Mouse (Mus musculus): Measurements from ENCODE around the gene Cnot10. TPM values are rescaled to one million over a fixed set of nuclear protein-coding genes. Genes with fewer than 3 reads are reported as not detected.

Gene Cnot10
- polyA plus RNA-seq, 1 experiment from 2014 or later = 64.0 TPM

- Histone ChIP-seq H3K4me3 (replicated peaks; ENCODE audit: low read length) (no peak overlapping the region), H3K9me3 (ENCODE audit: control insufficient read depth, low read length) (no peaks in the 10 kb centered on the region), H3K9ac (replicated peaks; ENCODE audit: low read depth, low read length) (no peak overlapping the region), H3K27me3 (replicated peaks; ENCODE audit: control insufficient read depth, insufficient read depth, low read length) (no peaks in the 10 kb centered on the region), H3K36me3 (ENCODE audit: control insufficient read depth, insufficient read depth) (no peaks in the 10 kb centered on the region), H3K27ac (ENCODE audit: low read length) (no peak overlapping the region), H3K4me1 (replicated peaks; ENCODE audit: control insufficient read depth, insufficient read depth, low read length) (no peaks in the 10 kb centered on the region), H3K4me2 (ENCODE audit: low read length) (no peak overlapping the region)
- 62% methylated on average over 5 of the region's 5 CpGs for WGBS
- no peak for ATAC-seq
Observed at GRCm38 (mm10) chr9:114573528-114573927, 66.5 kb downstream of the Cnot10 start.

DNA sequence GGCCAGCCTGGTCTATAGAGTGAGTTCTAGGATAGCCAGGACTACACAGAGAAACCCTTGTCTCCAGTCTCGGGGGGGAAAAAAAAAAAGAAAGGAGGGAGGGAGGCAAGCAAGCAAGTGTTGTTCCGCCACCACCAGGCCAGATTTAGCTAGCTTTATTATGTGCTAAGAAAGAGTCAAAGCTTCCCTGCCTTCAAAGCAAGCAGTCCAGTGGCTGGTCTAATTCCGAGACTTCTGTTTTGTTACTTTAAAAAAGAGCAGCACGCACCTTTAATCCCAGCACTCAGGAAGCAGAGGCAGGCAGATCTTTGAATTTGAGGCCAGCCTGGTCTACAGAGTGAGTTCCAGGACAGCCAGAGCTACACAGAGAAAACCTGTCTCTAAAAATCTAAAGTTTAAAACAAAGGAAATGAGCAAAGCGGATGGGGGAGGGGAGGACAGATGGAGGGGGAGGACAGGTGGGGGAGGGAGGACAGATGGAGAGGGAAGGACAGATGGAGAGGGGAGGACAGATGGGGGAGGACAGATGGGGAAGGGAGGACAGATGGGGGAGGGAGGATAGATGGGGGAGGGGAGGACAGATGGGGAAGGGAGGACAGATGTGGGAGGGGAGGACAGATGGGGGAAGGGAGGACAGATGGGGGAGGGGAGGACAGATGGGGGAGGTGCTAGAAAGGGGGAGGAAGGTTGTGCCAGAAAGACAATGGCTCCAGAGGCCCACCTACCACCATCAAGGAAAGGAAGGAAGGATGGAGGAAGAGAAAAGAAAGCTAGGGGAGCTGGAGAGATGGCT, 71.1 kb downstream of the Cnot10 start:
- 87% methylated on average over 5 of the region's 5 CpGs for WGBS
- H3K27ac ChIP-seq (ENCODE audit: low read length) = no peak overlapping the region
- H3K9me3 ChIP-seq (ENCODE audit: control insufficient read depth, low read length) = no peaks in the 10 kb centered on the region
- H3K9ac ChIP-seq (replicated peaks; ENCODE audit: low read depth, low read length) = no peak overlapping the region
- H3K4me1 ChIP-seq (replicated peaks; ENCODE audit: control insufficient read depth, insufficient read depth, low read length) = peaks cover 6% of the 10 kb centered on the region
- no peak overlapping the region for H3K4me2 ChIP-seq (ENCODE audit: low read length)
- H3K4me3 ChIP-seq (replicated peaks; ENCODE audit: low read length) = no peak overlapping the region
- peaks cover 14% of the 10 kb centered on the region for H3K27me3 ChIP-seq (replicated peaks; ENCODE audit: control insufficient read depth, insufficient read depth, low read length)
- H3K36me3 ChIP-seq (ENCODE audit: control insufficient read depth, insufficient read depth) = no peaks in the 10 kb centered on the region
- no peak for ATAC-seq

DNA sequence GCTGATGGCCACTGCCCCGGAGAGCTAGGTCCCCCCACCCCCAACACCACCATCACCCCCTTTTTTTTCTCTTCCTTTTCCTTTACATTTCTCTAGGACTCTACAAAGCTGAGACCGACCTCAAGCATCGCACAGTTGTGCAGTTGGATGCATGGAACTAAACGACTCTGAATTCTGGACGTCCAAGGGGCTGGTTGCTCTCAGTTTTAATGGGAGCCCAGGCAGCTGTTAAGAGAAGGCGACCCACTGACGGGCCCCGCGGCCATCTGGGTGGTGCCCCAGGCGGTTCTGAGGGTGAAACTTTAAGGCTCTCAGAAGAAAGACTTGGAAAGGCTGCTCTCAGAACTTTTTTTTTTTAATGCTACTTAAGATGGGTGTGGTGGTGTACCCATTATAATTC, 75.3 kb downstream of the Cnot10 start:
- no peaks in the 10 kb centered on the region for H3K36me3 ChIP-seq (ENCODE audit: control insufficient read depth, insufficient read depth)
- no peak overlapping the region for H3K27ac ChIP-seq (ENCODE audit: low read length)
- no peak for ATAC-seq
- H3K4me1 ChIP-seq (replicated peaks; ENCODE audit: control insufficient read depth, insufficient read depth, low read length) = peaks cover 28% of the 10 kb centered on the region
- H3K4me3 ChIP-seq (replicated peaks; ENCODE audit: low read length) = peak overlapping the region; percentile 59
- H3K27me3 ChIP-seq (replicated peaks; ENCODE audit: control insufficient read depth, insufficient read depth, low read length) = peaks cover 56% of the 10 kb centered on the region
- H3K9ac ChIP-seq (replicated peaks; ENCODE audit: low read depth, low read length) = no peak overlapping the region
- 2% methylated on average over 10 of the region's 10 CpGs for WGBS
- H3K9me3 ChIP-seq (ENCODE audit: control insufficient read depth, low read length) = no peaks in the 10 kb centered on the region
- peak overlapping the region; percentile 81 for H3K4me2 ChIP-seq (ENCODE audit: low read length)

DNA sequence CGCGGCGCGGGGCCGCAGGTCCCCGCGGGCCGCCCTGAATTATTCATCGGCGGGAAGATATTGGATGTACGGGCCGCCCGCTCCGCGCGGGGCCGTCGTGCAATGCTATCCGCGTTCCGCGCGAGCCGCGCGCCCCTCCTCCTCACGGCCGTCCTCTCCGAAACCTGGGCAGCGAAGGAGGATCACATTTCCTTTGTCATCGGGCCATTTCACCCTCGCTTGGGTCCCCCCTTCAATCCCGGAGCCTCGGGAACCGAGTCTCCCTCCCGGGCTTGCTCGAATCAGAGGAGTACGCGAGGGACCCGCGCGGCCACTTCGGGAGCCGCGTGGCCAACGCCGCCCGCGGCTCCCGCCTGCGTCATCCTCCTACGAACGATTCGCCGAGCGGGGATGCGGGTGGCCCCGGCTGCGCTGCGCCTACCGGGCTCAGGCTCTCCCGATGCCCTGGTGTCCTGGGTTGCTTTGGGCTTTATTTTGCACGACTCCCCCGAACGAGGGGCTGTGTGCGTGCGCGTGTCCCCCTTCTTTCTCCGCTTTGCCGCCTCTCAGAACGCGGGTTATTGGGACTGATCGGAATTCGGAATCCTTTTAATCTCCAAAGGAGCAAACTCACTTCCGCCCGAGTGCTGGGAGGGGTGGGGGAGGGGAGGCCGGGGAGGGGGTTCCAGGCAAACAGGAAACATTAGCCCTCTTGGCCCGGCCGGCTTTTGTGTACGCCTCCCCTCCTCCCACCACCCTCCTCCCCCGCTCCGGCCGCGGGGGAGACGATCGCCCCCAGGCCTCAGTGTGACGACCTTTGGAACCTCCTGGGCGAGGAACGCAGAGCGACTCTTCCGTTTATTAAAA, 76.0 kb downstream of the Cnot10 start, which contains the start of gene Trim71:
TSS of gene Trim71 (minus strand) at position 609 of the 846 bp plus-strand sequence.
- Histone ChIP-seq H3K4me2 (ENCODE audit: low read length) (peak within 1 kb of the TSS; percentile 81), H3K4me1 (replicated peaks; ENCODE audit: control insufficient read depth, insufficient read depth, low read length) (peaks cover 28% of the 10 kb centered on the region), H3K9ac (replicated peaks; ENCODE audit: low read depth, low read length) (peak within 1 kb of the TSS; percentile 61), H3K27me3 (replicated peaks; ENCODE audit: control insufficient read depth, insufficient read depth, low read length) (peaks cover 63% of the 10 kb centered on the region), H3K27ac (ENCODE audit: low read length) (no peak within 1 kb of the TSS), H3K9me3 (ENCODE audit: control insufficient read depth, low read length) (no peaks in the 10 kb centered on the region), H3K36me3 (ENCODE audit: control insufficient read depth, insufficient read depth) (no peaks in the 10 kb centered on the region), H3K4me3 (replicated peaks; ENCODE audit: low read length) (peak within 1 kb of the TSS; percentile 59)
- WGBS = under 1% methylated on average over 81 of the region's 91 CpGs
- ATAC-seq = peak; percentile 69

DNA sequence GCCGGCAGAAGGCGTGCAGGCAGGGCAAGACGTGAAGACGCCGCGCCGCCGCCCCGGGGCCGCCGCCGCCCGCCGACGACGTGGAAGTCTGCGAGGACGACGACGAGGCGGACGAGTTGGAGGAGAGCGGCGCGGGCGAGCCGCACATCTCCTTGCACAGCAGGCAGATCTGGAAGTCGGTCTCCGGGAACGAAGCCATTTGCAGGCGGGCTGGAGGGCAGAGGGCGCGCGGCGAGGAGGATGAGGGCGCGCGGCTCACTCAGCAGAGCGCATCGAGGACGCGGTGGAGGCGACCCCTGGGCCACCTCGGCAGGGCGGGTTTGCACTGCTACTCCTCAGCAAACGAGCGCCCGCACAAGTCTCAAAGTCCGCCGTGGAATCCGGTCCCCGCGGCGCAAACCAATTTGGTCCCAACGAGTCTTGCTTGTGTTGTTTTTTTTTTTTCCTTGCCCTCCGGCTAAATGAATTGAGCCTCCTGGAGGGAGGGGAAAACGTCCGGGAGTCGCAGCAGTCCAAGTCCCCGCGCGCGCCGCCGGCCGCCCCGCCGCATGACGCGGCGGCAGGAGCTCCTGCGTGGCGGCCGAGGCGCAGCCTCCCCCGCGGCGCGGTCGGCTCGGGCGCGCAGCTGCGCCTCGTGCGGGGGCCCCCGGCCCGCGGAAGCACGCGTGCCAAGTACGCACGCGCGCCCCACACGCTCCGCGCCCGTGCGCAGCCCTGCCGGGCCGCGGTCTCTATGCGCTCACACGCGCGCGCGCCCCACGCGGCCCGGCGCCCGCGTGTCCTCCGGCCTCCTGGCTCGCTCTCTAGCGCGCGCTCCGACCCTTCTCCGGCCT, 76.8 kb downstream of the Cnot10 start:
- no peak overlapping the region for H3K27ac ChIP-seq (ENCODE audit: low read length)

GRCm38 (mm10) chr9:114562031-114562918, 77.7 kb downstream of the Cnot10 start:
- WGBS = under 1% methylated on average over 94 of the region's 101 CpGs
- Histone ChIP-seq H3K27ac (ENCODE audit: low read length) (no peak overlapping the region), H3K36me3 (ENCODE audit: control insufficient read depth, insufficient read depth) (no peaks in the 10 kb centered on the region), H3K9me3 (ENCODE audit: control insufficient read depth, low read length) (no peaks in the 10 kb centered on the region), H3K9ac (replicated peaks; ENCODE audit: low read depth, low read length) (no peak overlapping the region), H3K4me2 (ENCODE audit: low read length) (peak overlapping the region; percentile 81), H3K4me1 (replicated peaks; ENCODE audit: control insufficient read depth, insufficient read depth, low read length) (peaks cover 28% of the 10 kb centered on the region), H3K27me3 (replicated peaks; ENCODE audit: control insufficient read depth, insufficient read depth, low read length) (peaks cover 72% of the 10 kb centered on the region), H3K4me3 (replicated peaks; ENCODE audit: low read length) (peak overlapping the region; percentile 59)
- no peak for ATAC-seq

More for the DNA sequence above, 76.8 kb downstream of the Cnot10 start:
- Histone ChIP-seq H3K4me3 (replicated peaks; ENCODE audit: low read length) (peak overlapping the region; percentile 59), H3K9ac (replicated peaks; ENCODE audit: low read depth, low read length) (peak overlapping the region; percentile 61), H3K4me2 (ENCODE audit: low read length) (peak overlapping the region; percentile 81), H3K36me3 (ENCODE audit: control insufficient read depth, insufficient read depth) (no peaks in the 10 kb centered on the region), H3K27me3 (replicated peaks; ENCODE audit: control insufficient read depth, insufficient read depth, low read length) (peaks cover 70% of the 10 kb centered on the region), H3K4me1 (replicated peaks; ENCODE audit: control insufficient read depth, insufficient read depth, low read length) (peaks cover 28% of the 10 kb centered on the region), H3K9me3 (ENCODE audit: control insufficient read depth, low read length) (no peaks in the 10 kb centered on the region)
- WGBS = under 1% methylated on average over 115 of the region's 122 CpGs
- ATAC-seq = peak; percentile 84

DNA sequence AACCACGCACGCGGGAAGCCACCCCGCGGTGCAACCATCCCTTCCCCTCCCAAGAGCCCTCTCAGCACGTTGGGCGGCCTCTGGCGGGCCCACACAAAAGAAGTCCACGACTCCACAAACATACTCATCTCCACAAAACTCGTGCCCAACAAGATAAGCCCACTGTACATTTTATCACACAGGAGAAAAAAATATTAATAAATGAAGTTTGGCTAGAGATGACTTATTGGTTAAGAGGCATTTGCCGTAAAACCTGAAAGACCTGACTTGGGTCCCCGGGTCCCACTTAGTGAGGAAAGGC, 78.4 kb downstream of the Cnot10 start:
- H3K9me3 ChIP-seq (ENCODE audit: control insufficient read depth, low read length) = no peaks in the 10 kb centered on the region
- H3K9ac ChIP-seq (replicated peaks; ENCODE audit: low read depth, low read length) = no peak overlapping the region
- H3K27ac ChIP-seq (ENCODE audit: low read length) = no peak overlapping the region
- ATAC-seq = no peak
- H3K4me1 ChIP-seq (replicated peaks; ENCODE audit: control insufficient read depth, insufficient read depth, low read length) = peaks cover 28% of the 10 kb centered on the region
- H3K27me3 ChIP-seq (replicated peaks; ENCODE audit: control insufficient read depth, insufficient read depth, low read length) = peaks cover 75% of the 10 kb centered on the region
- no peaks in the 10 kb centered on the region for H3K36me3 ChIP-seq (ENCODE audit: control insufficient read depth, insufficient read depth)
- no peak overlapping the region for H3K4me2 ChIP-seq (ENCODE audit: low read length)
- under 1% methylated on average over 12 of the region's 12 CpGs for WGBS
- no peak overlapping the region for H3K4me3 ChIP-seq (replicated peaks; ENCODE audit: low read length)

DNA sequence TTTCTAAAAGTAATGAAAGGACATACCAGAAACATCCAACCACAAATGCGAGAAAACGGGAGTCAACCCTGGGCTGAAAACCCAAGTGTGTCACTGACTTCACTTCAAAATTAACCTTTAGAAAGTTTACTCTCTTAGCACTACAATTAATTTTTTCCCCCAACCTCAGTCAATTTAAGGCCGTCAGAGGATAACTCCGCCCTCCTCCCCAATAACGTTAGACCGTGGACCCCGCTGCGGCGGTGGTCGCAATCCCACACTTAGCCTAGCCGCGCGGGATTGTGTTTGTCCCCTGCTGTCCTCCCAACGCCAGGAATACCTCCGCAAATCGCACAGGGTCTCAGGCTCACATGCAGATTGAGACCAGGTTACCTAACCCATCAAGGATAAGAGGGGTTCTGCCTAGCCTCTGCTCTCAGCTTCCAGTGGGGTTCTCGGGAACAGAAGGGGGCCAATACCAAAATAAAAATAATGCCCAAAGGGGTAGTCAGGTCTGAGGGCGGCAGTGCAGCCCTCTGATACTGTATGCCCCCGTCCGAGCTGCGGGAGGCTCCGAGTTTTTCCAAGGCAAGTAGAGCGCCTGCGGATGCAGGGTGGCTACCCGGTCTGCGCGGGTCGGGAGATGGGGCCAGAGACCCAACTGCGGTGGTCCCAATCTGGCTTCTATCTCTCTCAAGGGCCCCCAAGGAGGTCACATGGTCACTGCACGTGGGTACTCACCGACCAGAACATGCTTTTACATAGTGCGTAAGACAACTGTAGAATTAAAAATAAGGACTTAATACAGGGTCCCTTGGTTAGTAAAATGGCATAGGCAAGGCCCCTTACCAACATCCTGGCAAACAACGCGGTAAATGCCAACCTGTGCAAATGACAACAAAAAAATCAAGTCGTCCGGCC, 79.0 kb downstream of the Cnot10 start:
- WGBS = 1% methylated on average over 36 of the region's 36 CpGs
- peaks cover 79% of the 10 kb centered on the region for H3K27me3 ChIP-seq (replicated peaks; ENCODE audit: control insufficient read depth, insufficient read depth, low read length)
- no peak overlapping the region for H3K27ac ChIP-seq (ENCODE audit: low read length)
- H3K9me3 ChIP-seq (ENCODE audit: control insufficient read depth, low read length) = no peaks in the 10 kb centered on the region
- peaks cover 28% of the 10 kb centered on the region for H3K4me1 ChIP-seq (replicated peaks; ENCODE audit: control insufficient read depth, insufficient read depth, low read length)
- H3K4me2 ChIP-seq (ENCODE audit: low read length) = no peak overlapping the region
- H3K4me3 ChIP-seq (replicated peaks; ENCODE audit: low read length) = no peak overlapping the region
- H3K9ac ChIP-seq (replicated peaks; ENCODE audit: low read depth, low read length) = no peak overlapping the region
- ATAC-seq = no peak
- no peaks in the 10 kb centered on the region for H3K36me3 ChIP-seq (ENCODE audit: control insufficient read depth, insufficient read depth)

Data from forebrain, embryonic 16.5 days (tissue).